Mouse (Mus musculus) erythroblast, embryonic 14.5 days (primary cell): ENCODE measurements around the gene Fgb.

Experiments used
- GATA1 ChIP-seq: IDR thresholded peaks from 2 replicates; pipeline ENCODE4 v1.6.1; 2012; ENCODE audit warnings: low read length, inconsistent platforms, mixed read lengths
- TAL1 ChIP-seq: IDR thresholded peaks from 3 replicates; pipeline ENCODE4 v1.6.1; 2012; ENCODE audit warnings: low read length, inconsistent platforms, mixed read lengths

DNA sequence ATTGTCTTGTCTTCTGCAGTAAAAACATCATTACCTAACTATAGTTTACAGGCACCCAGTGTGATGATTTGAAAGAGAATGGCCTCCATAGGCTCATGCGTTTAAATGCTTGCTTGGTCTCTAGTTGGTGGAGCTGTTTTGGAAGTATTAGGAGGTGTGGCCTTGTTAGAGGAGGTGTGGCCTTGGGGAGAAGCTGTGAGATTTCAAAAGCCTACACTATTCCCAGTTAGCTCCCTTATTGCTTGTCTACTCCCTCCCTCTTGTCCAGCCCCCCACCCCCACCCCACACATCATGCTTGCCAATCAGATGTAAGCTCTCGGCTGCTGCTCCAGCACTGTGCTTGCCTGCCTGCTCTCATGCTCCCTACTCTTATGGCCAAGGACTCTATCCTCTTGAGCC is 7.4 kb upstream of the Fgb start:
- no peak for TF ChIP-seq TAL1
- TF ChIP-seq GATA1: no peak
